Mouse (Mus musculus): Measurements from ENCODE around the gene Rhox4g. TPM values are rescaled to one million over a fixed set of nuclear protein-coding genes. Genes with fewer than 3 reads are reported as not detected.

Gene Rhox4g
- polyA plus RNA-seq, 1 experiment from 2014 or later, result not detected

Other genes starting within 250 kb of the Rhox4g start
- gene Rhox2b, start 239.3 kb downstream of the Rhox4g start, polyA plus RNA-seq (2014; fragmentation: Nextera tagmentation; extraction: Ambion mirVana), result not detected in 2 replicates
- gene Rhox4b, start 218.8 kb downstream of the Rhox4g start, polyA plus RNA-seq (2014; fragmentation: Nextera tagmentation; extraction: Ambion mirVana), result 0.40 and 0.68 TPM in 2 replicates
- 0.73 TPM in 1 of 2 replicates, not detected in the other for gene Rhox2c, start 197.6 kb downstream of the Rhox4g start, polyA plus RNA-seq (2014; fragmentation: Nextera tagmentation; extraction: Ambion mirVana)
- 0.22 TPM in 1 of 2 replicates, not detected in the other for gene Rhox3c, start 192.7 kb downstream of the Rhox4g start, polyA plus RNA-seq (2014; fragmentation: Nextera tagmentation; extraction: Ambion mirVana)
- gene Rhox4c, start 171.0 kb downstream of the Rhox4g start, polyA plus RNA-seq (2014; fragmentation: Nextera tagmentation; extraction: Ambion mirVana), result not detected in 2 replicates
- not detected in 2 replicates for gene Rhox2d, start 157.9 kb downstream of the Rhox4g start, polyA plus RNA-seq (2014; fragmentation: Nextera tagmentation; extraction: Ambion mirVana)
- not detected in 2 replicates for gene Rhox4d, start 137.0 kb downstream of the Rhox4g start, polyA plus RNA-seq (2014; fragmentation: Nextera tagmentation; extraction: Ambion mirVana)
- 0.22 TPM in 1 of 2 replicates, not detected in the other for gene Rhox2e, start 120.9 kb downstream of the Rhox4g start, polyA plus RNA-seq (2014; fragmentation: Nextera tagmentation; extraction: Ambion mirVana)
- gene Rhox3e, start 109.3 kb downstream of the Rhox4g start, polyA plus RNA-seq (2014; fragmentation: Nextera tagmentation; extraction: Ambion mirVana), result not detected in 2 replicates
- gene Rhox4e, start 93.9 kb downstream of the Rhox4g start, polyA plus RNA-seq (2014; fragmentation: Nextera tagmentation; extraction: Ambion mirVana), result not detected in 2 replicates
- gene Rhox2f, start 79.9 kb downstream of the Rhox4g start, polyA plus RNA-seq (2014; fragmentation: Nextera tagmentation; extraction: Ambion mirVana), result not detected in 2 replicates
- not detected in 2 replicates for gene Rhox3f, start 70.3 kb downstream of the Rhox4g start, polyA plus RNA-seq (2014; fragmentation: Nextera tagmentation; extraction: Ambion mirVana)
- not detected in 2 replicates for gene Rhox4f, start 43.6 kb downstream of the Rhox4g start, polyA plus RNA-seq (2014; fragmentation: Nextera tagmentation; extraction: Ambion mirVana)
- gene Rhox3g, start 22.7 kb downstream of the Rhox4g start, polyA plus RNA-seq (2014; fragmentation: Nextera tagmentation; extraction: Ambion mirVana), result not detected in 2 replicates
- gene Rhox2g, start 7.9 kb downstream of the Rhox4g start, polyA plus RNA-seq (2014; fragmentation: Nextera tagmentation; extraction: Ambion mirVana), result not detected in 2 replicates
- not detected in 2 replicates for gene Rhox3h, start 17.4 kb upstream of the Rhox4g start, polyA plus RNA-seq (2014; fragmentation: Nextera tagmentation; extraction: Ambion mirVana)
- gene Rhox2h, start 21.9 kb upstream of the Rhox4g start, polyA plus RNA-seq (2014; fragmentation: Nextera tagmentation; extraction: Ambion mirVana), result not detected in 2 replicates
- gene Rhox5, start 153.5 kb upstream of the Rhox4g start, polyA plus RNA-seq (2014; fragmentation: Nextera tagmentation; extraction: Ambion mirVana), result 0.63 and 1.7 TPM in 2 replicates
- 0.33 and 0.41 TPM in 2 replicates for gene Rhox6, start 175.6 kb upstream of the Rhox4g start, polyA plus RNA-seq (2014; fragmentation: Nextera tagmentation; extraction: Ambion mirVana)
- gene Rhox7a, start 180.4 kb upstream of the Rhox4g start, polyA plus RNA-seq (2014; fragmentation: Nextera tagmentation; extraction: Ambion mirVana), result not detected in 2 replicates
- gene Rhox8, start 227.6 kb upstream of the Rhox4g start, polyA plus RNA-seq (2014; fragmentation: Nextera tagmentation; extraction: Ambion mirVana), result not detected in 2 replicates
- not detected in 2 replicates for gene Rhox7b, start 245.9 kb upstream of the Rhox4g start, polyA plus RNA-seq (2014; fragmentation: Nextera tagmentation; extraction: Ambion mirVana)